Mouse (Mus musculus): ENCODE results near the gene Nbas.

GRCm38 (mm10) chr12:13248691-13249572 is 20.0 kb upstream of the Nbas start, which contains the start of gene Ddx1:
- TF ChIP-seq CTCF (IDR thresholded peaks at IDR 0.05; ENCODE audit: borderline replicate concordance, insufficient read depth, low read length) = no peak
- peak; percentile 62 for TF ChIP-seq POLR2A (IDR thresholded peaks at IDR 0.05; ENCODE audit: low read depth, low read length)
